Mouse (Mus musculus) myocyte (in vitro differentiated cells): ENCODE results near the gene Eif3f.

Experiments used
- MAX ChIP-seq: IDR thresholded peaks from one replicate; pipeline ENCODE4 v1.6.1; 2011; ENCODE audit warnings: low read depth, mild to moderate bottlenecking, control low read depth
- MYOD1 ChIP-seq, 3 experiments: IDR thresholded peaks; one replicate each; pipeline ENCODE4 v1.6.1; 2011; ENCODE audit warnings: control low read depth in 2 of 3, low read depth in 2 of 3, mild to moderate bottlenecking in 2 of 3, moderate library complexity in 1 of 3; ENCODE audit not compliant: insufficient read length in 2 of 3, control insufficient read depth in 1 of 3
- MYOG ChIP-seq, 3 experiments: IDR thresholded peaks; one replicate each; pipeline ENCODE4 v1.6.1; 2011; ENCODE audit warnings: control low read depth in 2 of 3, low read depth in 2 of 3, mild to moderate bottlenecking in 2 of 3; ENCODE audit not compliant: insufficient read length in 2 of 3, control insufficient read depth in 1 of 3, insufficient read depth in 1 of 3
- POLR2A ChIP-seq: IDR thresholded peaks from one replicate; pipeline ENCODE4 v1.6.1; 2011; ENCODE audit warnings: low read depth, mild to moderate bottlenecking, control low read depth, moderate library complexity; ENCODE audit not compliant: insufficient read length
- USF1 ChIP-seq: IDR thresholded peaks from one replicate; pipeline ENCODE4 v1.6.1; 2011; ENCODE audit warnings: low read depth, mild to moderate bottlenecking, control low read depth, moderate library complexity

GRCm38 (mm10) chr7:108941466-108941865 lies 7.2 kb downstream of the Eif3f start:
- TF ChIP-seq POLR2A (no peak), USF1 (no peak), MYOD1 (IDR thresholded peaks at IDR 0.05; ENCODE audit: control insufficient read depth in 1 of 3, insufficient read length in 2 of 3, low read depth in 2 of 3) (no peak), MAX (no peak), MYOG (IDR thresholded peaks at IDR 0.05; ENCODE audit: control insufficient read depth in 1 of 3, insufficient read depth in 1 of 3, insufficient read length in 2 of 3, low read depth in 2 of 3) (no peak)
